24 mouse cellular contexts compared by ENCODE assay signal in genomic region chr1:133869221-133869620, GRCm38 (mm10). TPM values are rescaled to one million over a fixed set of nuclear protein-coding genes. Genes with fewer than 3 reads are reported as not detected.
DNase-seq lines count a peak whose midpoint lies in the region; ATAC-seq lines count a peak whose summit lies in the region.
"Had no signal": no experiment of that assay in that cellular context is flagged by ENCODE, and none has a peak within 500 bp of the region (broad histone marks: within the 10 kb centered on the region; RNA-seq: fewer than 3 reads in every experiment).

No protein-coding gene starts in this region.

- WGBS in forebrain, embryonic 12.5 days = 70% methylated on average over 2 of the region's 2 CpGs

- 0 out of 2 replicates have a peak, but pooled peaks cover 3% of the 10 kb centered on the region for H3K4me1 ChIP-seq in forebrain, embryonic 12.5 days

- no peak overlapping the region for H3K9ac ChIP-seq in forebrain, embryonic 12.5 days
- H3K9ac ChIP-seq: embryonic facial prominence, embryonic 13.5 days; hindbrain, embryonic 14.5 days had no signal

- H3K4me2 ChIP-seq in forebrain, embryonic 12.5 days = no peak overlapping the region
- H3K4me2 ChIP-seq: embryonic facial prominence, embryonic 13.5 days; hindbrain, embryonic 14.5 days had no signal

- intact Hi-C loops in heart, postnatal 14 days (cut with DNase I) = no loop called here

- peak; percentile 81 for ATAC-seq in cerebellum, adult (ENCODE audit: insufficient number of reproducible peaks, low FRiP score, low TSS enrichment)
- ATAC-seq in forebrain, embryonic 12.5 days (ENCODE audit: low FRiP score) = no peak
- ATAC-seq: CD4-positive, CD25-positive, alpha-beta regulatory T cell, adult 4 months; forebrain, embryonic 14.5 days; intestine, embryonic 16.5 days had no signal

- H3K36me3 ChIP-seq in forebrain, embryonic 12.5 days (replicated peaks) = no peaks in the 10 kb centered on the region
- H3K36me3 ChIP-seq: embryonic facial prominence, embryonic 13.5 days; G1E; heart, embryonic 10.5 days had no signal

- no peak for DNase-seq in cerebellum, postnatal 4 days (ENCODE audit: low spot score in 2 of 2)
- DNase-seq in cerebellum, adult 11-12 months = peak; percentile 89
- peak; percentile 89 for DNase-seq in cerebellum, adult 9-10 months
- DNase-seq in cerebellum, postnatal 25 days = peak; percentile 81
- no peak for DNase-seq in heart, postnatal 14 days
- DNase-seq in embryo, embryonic 11 days = no peak
- DNase-seq: adrenal gland, adult 8-10 months; adrenal gland, postnatal 36 days; B cell, adult 2 months; gastrocnemius, adult 2 months; gastrocnemius, postnatal 25 days; heart, adult 18-20 months; heart, postnatal 10 days; kidney, adult 2 months had no signal

- H3K4me3 ChIP-seq in forebrain, embryonic 12.5 days (replicated peaks) = no peak overlapping the region
- H3K4me3 ChIP-seq: embryonic facial prominence, embryonic 13.5 days; gastrocnemius, adult 2 months; heart, embryonic 10.5 days had no signal

- no peaks in the 10 kb centered on the region for H3K27me3 ChIP-seq in forebrain, embryonic 12.5 days
- H3K27me3 ChIP-seq: embryonic facial prominence, embryonic 13.5 days had no signal

- no peaks in the 10 kb centered on the region for H3K9me3 ChIP-seq in forebrain, embryonic 12.5 days
- H3K9me3 ChIP-seq: embryonic facial prominence, embryonic 13.5 days; G1E; heart, embryonic 10.5 days had no signal

- H3K27ac ChIP-seq in forebrain, embryonic 12.5 days = no peak overlapping the region
- H3K27ac ChIP-seq: embryonic facial prominence, embryonic 13.5 days; gastrocnemius, adult 2 months; heart, embryonic 10.5 days; hindbrain, embryonic 14.5 days had no signal

RNA-seq across cellular contexts. Expression of gene Optc, which starts 38.6 kb away (rescaled TPM):
- under 1 TPM; 0.17 to 0.55 TPM for total RNA-seq in heart, postnatal 14 days (2021)
- polyA plus RNA-seq in forebrain, embryonic 12.5 days (2016; fragmentation: Nextera tagmentation; extraction: Ambion mirVana) = 2.6 and 3.2 TPM in 2 replicates
- total RNA-seq: G1E; hematopoietic stem cell, adult 5-6 weeks had no signal
- polyA plus RNA-seq: CD4-positive, CD25-positive, alpha-beta regulatory T cell, adult 4 months; G1E had no signal

RNA-seq across cellular contexts. Expression of gene Prelp, which starts 52.0 kb away (rescaled TPM):
- total RNA-seq in heart, postnatal 14 days (2021) = 10 to 100 TPM; 25.0 to 29.5 TPM
- polyA plus RNA-seq in forebrain, embryonic 12.5 days (2016; fragmentation: Nextera tagmentation; extraction: Ambion mirVana) = 2.0 and 2.1 TPM in 2 replicates
- total RNA-seq: hematopoietic stem cell, adult 5-6 weeks had no signal
- polyA plus RNA-seq: CD4-positive, CD25-positive, alpha-beta regulatory T cell, adult 4 months had no signal

Comparison
In these comparisons a context has a peak if more than half of its experiments do, and no peak if none do; other contexts are left out.
1. DNase-seq: peak in cerebellum, adult 11-12 months (single experiment), cerebellum, adult 9-10 months (single experiment) and cerebellum, postnatal 25 days (2 of 2); none in cerebellum, postnatal 4 days (0 of 2), heart, postnatal 14 days (0 of 2) and embryo, embryonic 11 days (single experiment).